Mouse (Mus musculus) liver, embryonic 14.5 days (tissue): ENCODE measurements at regions not wholly inside any gene's neighbourhood (a gene's known extent, or its start where the extent isn't known, plus 50 kb on each side); places are given as distances from the start of the nearest gene placed in this dataset.

ENCODE experiments used
- CTCF ChIP-seq: IDR thresholded peaks from 2 replicates; pipeline ENCODE4 v1.5.1; 2016; ENCODE audit warnings: antibody characterized with exemption, low read depth, control low read depth
- EP300 ChIP-seq: IDR thresholded peaks from 2 replicates; pipeline ENCODE4 v1.6.1; 2016; ENCODE audit warnings: antibody characterized with exemption, low read depth

- TF ChIP-seq CTCF = no peak
- TF ChIP-seq EP300 = no peak
These were observed 195.9 kb upstream of the Thbs1 start for GRCm38 (mm10) chr2:117915821-117916220.
